Mouse (Mus musculus): ENCODE measurements around the gene Emc8.

- no peak for TF ChIP-seq CTCF (IDR thresholded peaks at IDR 0.05; ENCODE audit: extremely low read depth, insufficient read length, insufficient replicate concordance, low read depth, low read length)
- no peak for TF ChIP-seq POLR2A (IDR thresholded peaks at IDR 0.05; ENCODE audit: low read depth, low read length)
These were observed 41.1 kb downstream of the Emc8 start for GRCm38 (mm10) chr8:120627298-120627697.

Data from small intestine, adult 2 months (tissue).